Mouse (Mus musculus) CH12F3 (cell line): ENCODE data around the gene Mmp11.

Source experiments
- in situ Hi-C: fragments of 300-500 bp; cut with MboI; formaldehyde crosslinking; loops from 2 replicates; pipeline ENCODE4 v1.14.3; 2020; ENCODE audit warnings: low sequenced_read_pairs

The Mmp11 gene

GRCm38 (mm10) chr10:75939481-75940234 is 3.4 kb upstream of the Mmp11 start:
- in situ Hi-C loops, result no loop called here

- in situ Hi-C loops, result no loop called here
Observed at GRCm38 (mm10) chr10:75937851-75938643, 1.8 kb upstream of the Mmp11 start.

- in situ Hi-C loops, result no loop called here
Observed at GRCm38 (mm10) chr10:75936909-75937667, 792 bp upstream of the Mmp11 start.

- in situ Hi-C loops, result no loop called here
Observed at GRCm38 (mm10) chr10:75934991-75935390, 1.3 kb downstream of the Mmp11 start.

GRCm38 (mm10) chr10:75932891-75933290 is 3.4 kb downstream of the Mmp11 start, which contains the start of gene Chchd10:
Chchd10 (plus strand) TSS chr10:75933130.
- in situ Hi-C loops, result no loop called here

- in situ Hi-C loops, result no loop called here
Observed at GRCm38 (mm10) chr10:75932081-75932678, 4.1 kb downstream of the Mmp11 start.

- in situ Hi-C loops, result no loop called here
Observed at GRCm38 (mm10) chr10:75931311-75931710, 5.0 kb downstream of the Mmp11 start.

GRCm38 (mm10) chr10:75930304-75930703 is 6.0 kb downstream of the Mmp11 start:
- in situ Hi-C loops, result no loop called here

- in situ Hi-C loops, result no loop called here
Observed at GRCm38 (mm10) chr10:75926396-75926795, 9.9 kb downstream of the Mmp11 start.

GRCm38 (mm10) chr10:75924324-75924723 is 12.0 kb downstream of the Mmp11 start:
- in situ Hi-C loops, result no loop called here

- in situ Hi-C loops, result no loop called here
Observed at GRCm38 (mm10) chr10:75921726-75922560, 14.4 kb downstream of the Mmp11 start.

- in situ Hi-C loops, result no loop called here
Observed at GRCm38 (mm10) chr10:75921026-75921725, 15.1 kb downstream of the Mmp11 start, which contains the start of gene Smarcb1. Smarcb1 (minus strand) TSS chr10:75921617.

GRCm38 (mm10) chr10:75919026-75919425 is 17.3 kb downstream of the Mmp11 start:
- in situ Hi-C loops, result no loop called here

- in situ Hi-C loops, result no loop called here
Observed at GRCm38 (mm10) chr10:75916840-75917239, 19.5 kb downstream of the Mmp11 start.

- in situ Hi-C loops, result no loop called here
Observed at GRCm38 (mm10) chr10:75915557-75915956, 20.7 kb downstream of the Mmp11 start.

- in situ Hi-C loops, result no loop called here
Observed at GRCm38 (mm10) chr10:75913013-75913589, 23.2 kb downstream of the Mmp11 start.

- in situ Hi-C loops, result no loop called here
Observed at GRCm38 (mm10) chr10:75910698-75911097, 25.6 kb downstream of the Mmp11 start.

GRCm38 (mm10) chr10:75906882-75907281 is 29.4 kb downstream of the Mmp11 start:
- in situ Hi-C loops, result no loop called here

GRCm38 (mm10) chr10:75904391-75904790 is 31.9 kb downstream of the Mmp11 start:
- in situ Hi-C loops, result no loop called here
